Mouse (Mus musculus): Measurements from ENCODE around the gene Fam131b.

DNA sequence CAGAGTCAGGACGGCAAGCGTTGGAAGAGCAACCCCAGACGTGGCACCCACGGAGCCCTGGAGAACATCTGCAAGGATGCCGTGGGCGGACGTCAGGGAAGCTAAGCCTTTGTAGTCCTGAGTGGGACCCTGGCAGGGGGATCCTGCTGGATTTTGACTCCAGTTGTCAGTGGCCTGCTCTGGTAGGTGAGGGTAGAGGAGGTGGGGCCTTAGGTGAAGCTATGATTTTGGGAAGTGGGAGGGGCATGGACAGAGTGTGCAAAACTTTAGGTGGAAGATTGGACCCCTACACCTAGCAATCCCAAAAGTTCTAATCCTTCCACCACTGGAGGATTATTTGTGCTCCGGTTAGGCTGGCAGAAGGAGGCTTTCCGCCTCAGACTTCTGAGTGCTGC is 48.0 kb upstream of the Fam131b start:
- TF ChIP-seq CTCF (IDR thresholded peaks at IDR 0.05; ENCODE audit: control insufficient read depth, insufficient read depth, insufficient read length) (no peak), MAX (IDR thresholded peaks at IDR 0.05) (no peak), USF1 (IDR thresholded peaks at IDR 0.05; ENCODE audit: low read depth) (no peak)
